Mouse (Mus musculus) limb, embryonic 10.5 days (tissue): Measurements from ENCODE around the gene Safb2. TPM values are rescaled to one million over a fixed set of nuclear protein-coding genes. Genes with fewer than 3 reads are reported as not detected.
"Not testable (repeated sequence)": the region's sequence is repeated elsewhere in the genome, so short reads cannot be mapped to it uniquely, and the experiment has no call there.

Experiments used
- DNase-seq: peaks from one replicate; pipeline ENCODE4 v3.0.0-alpha.2; 2017; ENCODE audit warnings: low spot score
- H3K27ac ChIP-seq: fragments of 300-500 bp; sonication (generic); 2 replicates; pipeline ENCODE4 v1.5.1; 2016; ENCODE audit warnings: mild to moderate bottlenecking
- H3K27me3 ChIP-seq: fragments of 300-500 bp; sonication (generic); 2 replicates; pipeline ENCODE4 v1.6.1; 2016; ENCODE audit warnings: low read depth, mild to moderate bottlenecking; ENCODE audit not compliant: poor library complexity, severe bottlenecking
- H3K36me3 ChIP-seq: fragments of 300-500 bp; sonication (generic); 2 replicates; pipeline ENCODE4 v1.6.1; 2016; ENCODE audit warnings: mild to moderate bottlenecking, moderate library complexity
- H3K4me1 ChIP-seq: fragments of 300-500 bp; sonication (generic); 2 replicates; pipeline ENCODE4 v1.6.1; 2016
- H3K4me3 ChIP-seq: fragments of 300-500 bp; sonication (generic); 2 replicates; pipeline ENCODE4 v1.5.1; 2016; ENCODE audit warnings: mild to moderate bottlenecking, moderate library complexity
- H3K9me3 ChIP-seq: fragments of 300-500 bp; sonication (generic); replicated peaks from 2 replicates; pipeline ENCODE4 v1.6.1; 2016; ENCODE audit warnings: mild to moderate bottlenecking
- WGBS: fragments of 180-500 bp; shearing (Covaris S2); methylation state at CpG from one replicate; pipeline ENCODE4 v1.1.7; 2016; 5-methylcytosine and 5-hydroxymethylcytosine counted together
- polyA plus RNA-seq: library from polyadenylated mRNA; unstranded; fragments of >200 nt; fragmentation: Nextera tagmentation; extraction: Ambion mirVana; gene quantifications from 2 replicates; pipeline ENCODE4 v1.2.1, GENCODE M21; 2016

Safb2 gene
- 91.7 and 110 TPM in 2 replicates for polyA plus RNA-seq

GRCm38 (mm10) chr17:56584257-56585130 lies at the start of gene Safb2, which contains the start of gene Safb:
TSS of gene Safb2 (minus strand) at chr17:56584585.
TSS of gene Safb (plus strand) at chr17:56584825.
- WGBS, result under 1% methylated on average over 99 of the region's 101 CpGs
- H3K4me3 ChIP-seq, result peak within 1 kb of the TSS; percentile 94
- H3K27ac ChIP-seq, result peak within 1 kb of the TSS; percentile 96
- no peaks in the 10 kb centered on the region for H3K27me3 ChIP-seq
- H3K4me1 ChIP-seq, result peaks cover 45% of the 10 kb centered on the region
- peak; percentile 99 for DNase-seq
- no peaks in the 10 kb centered on the region for H3K9me3 ChIP-seq
- peaks cover 74% of the 10 kb centered on the region for H3K36me3 ChIP-seq

GRCm38 (mm10) chr17:56634023-56634422 lies 49.6 kb upstream of the Safb2 start:
- Histone ChIP-seq H3K4me1 (no peaks in the 10 kb centered on the region), H3K4me3 (no peak overlapping the region), H3K36me3 (no peaks in the 10 kb centered on the region), H3K27me3 (no peaks in the 10 kb centered on the region), H3K27ac (no peak overlapping the region), H3K9me3 (no peaks in the 10 kb centered on the region)
- DNase-seq, result no peak
- 88% methylated on average over 6 of the region's 6 CpGs for WGBS

GRCm38 (mm10) chr17:56631807-56632206 lies 47.4 kb upstream of the Safb2 start:
- Histone ChIP-seq H3K9me3 (no peaks in the 10 kb centered on the region), H3K27me3 (no peaks in the 10 kb centered on the region), H3K36me3 (no peaks in the 10 kb centered on the region), H3K4me1 (peaks cover 12% of the 10 kb centered on the region), H3K4me3 (no peak overlapping the region), H3K27ac (no peak overlapping the region)
- 55% methylated on average over 4 of the region's 4 CpGs for WGBS
- no peak for DNase-seq

- 90% methylated on average over 27 of the region's 27 CpGs for WGBS
- not testable (repeated sequence) for H3K9me3 ChIP-seq, H3K36me3 ChIP-seq, H3K4me3 ChIP-seq, H3K27ac ChIP-seq, H3K27me3 ChIP-seq, DNase-seq
- peaks cover 24% of the 10 kb centered on the region for H3K4me1 ChIP-seq
Observed at GRCm38 (mm10) chr17:56629800-56630781, 45.7 kb upstream of the Safb2 start.

GRCm38 (mm10) chr17:56627530-56628277 lies 43.3 kb upstream of the Safb2 start, which contains the start of gene Catsperd:
TSS of gene Catsperd (plus strand) at chr17:56628143.
- H3K36me3 ChIP-seq, result peaks cover 27% of the 10 kb centered on the region

GRCm38 (mm10) chr17:56626754-56627470 lies 42.5 kb upstream of the Safb2 start, which contains the start of gene Lonp1:
TSS of gene Lonp1 (minus strand) at chr17:56626887.
- WGBS, result under 1% methylated on average over 51 of the region's 51 CpGs
- H3K9me3 ChIP-seq, result no peaks in the 10 kb centered on the region
- peaks cover 29% of the 10 kb centered on the region for H3K4me1 ChIP-seq
- peak; percentile 99 for DNase-seq
- H3K27ac ChIP-seq, result peak within 1 kb of the TSS; percentile 88
- no peaks in the 10 kb centered on the region for H3K27me3 ChIP-seq
- peak within 1 kb of the TSS; percentile 98 for H3K4me3 ChIP-seq
- H3K36me3 ChIP-seq, result peaks cover 35% of the 10 kb centered on the region

More at GRCm38 (mm10) chr17:56627530-56628277, 43.3 kb upstream of the Safb2 start, which contains the start of gene Catsperd:
- DNase-seq, result peak; percentile 60
- H3K27me3 ChIP-seq, result no peaks in the 10 kb centered on the region
- H3K4me3 ChIP-seq, result peak within 1 kb of the TSS; percentile 98
- no peaks in the 10 kb centered on the region for H3K9me3 ChIP-seq
- 8% methylated on average over 26 of the region's 26 CpGs for WGBS
- H3K27ac ChIP-seq, result peak within 1 kb of the TSS; percentile 88
- H3K4me1 ChIP-seq, result peaks cover 29% of the 10 kb centered on the region

- under 1% methylated on average over 31 of the region's 32 CpGs for WGBS
- Histone ChIP-seq H3K4me3 (peak overlapping the region; percentile 98), H3K9me3 (no peaks in the 10 kb centered on the region), H3K36me3 (peaks cover 42% of the 10 kb centered on the region), H3K27me3 (no peaks in the 10 kb centered on the region), H3K4me1 (peaks cover 29% of the 10 kb centered on the region), H3K27ac (peak overlapping the region; percentile 88)
- DNase-seq, result no peak
Observed at GRCm38 (mm10) chr17:56626260-56626659, 41.9 kb upstream of the Safb2 start.

- no peak overlapping the region for H3K27ac ChIP-seq
- H3K4me1 ChIP-seq, result peaks cover 29% of the 10 kb centered on the region
- DNase-seq, result no peak
- WGBS, result 85% methylated on average over 3 of the region's 3 CpGs
- peaks cover 50% of the 10 kb centered on the region for H3K36me3 ChIP-seq
- no peaks in the 10 kb centered on the region for H3K27me3 ChIP-seq
- H3K4me3 ChIP-seq, result peak overlapping the region; percentile 98; the same call in 1 of the 2 replicates
- H3K9me3 ChIP-seq, result no peaks in the 10 kb centered on the region
Observed at GRCm38 (mm10) chr17:56625495-56625894, 41.1 kb upstream of the Safb2 start.

- no peaks in the 10 kb centered on the region for H3K9me3 ChIP-seq
- H3K27me3 ChIP-seq, result no peaks in the 10 kb centered on the region
- no peak overlapping the region for H3K27ac ChIP-seq
- H3K36me3 ChIP-seq, result peaks cover 90% of the 10 kb centered on the region
- WGBS, result 96% methylated on average over 8 of the region's 8 CpGs
- H3K4me1 ChIP-seq, result peaks cover 19% of the 10 kb centered on the region
- DNase-seq, result no peak
- no peak overlapping the region for H3K4me3 ChIP-seq
Observed at GRCm38 (mm10) chr17:56617628-56618027, 33.2 kb upstream of the Safb2 start.

GRCm38 (mm10) chr17:56616725-56617124 lies 32.3 kb upstream of the Safb2 start:
- DNase-seq, result no peak
- Histone ChIP-seq H3K27ac (no peak overlapping the region), H3K9me3 (no peaks in the 10 kb centered on the region), H3K27me3 (no peaks in the 10 kb centered on the region), H3K4me1 (peaks cover 26% of the 10 kb centered on the region), H3K4me3 (no peak overlapping the region), H3K36me3 (peaks cover 81% of the 10 kb centered on the region)
- 83% methylated on average over 3 of the region's 3 CpGs for WGBS

GRCm38 (mm10) chr17:56615792-56616191 lies 31.4 kb upstream of the Safb2 start:
- Histone ChIP-seq H3K4me1 (peaks cover 31% of the 10 kb centered on the region), H3K27me3 (no peaks in the 10 kb centered on the region), H3K36me3 (peaks cover 72% of the 10 kb centered on the region), H3K9me3 (no peaks in the 10 kb centered on the region), H3K27ac (0 out of 2 replicates have a peak overlapping the region, but pooled peaks have one; percentile 11), H3K4me3 (peak overlapping the region; percentile 80)
- WGBS, result 87% methylated on average over 4 of the region's 4 CpGs
- DNase-seq, result no peak
